Mouse (Mus musculus) urinary bladder, postnatal 4 days (tissue): Measurements from ENCODE around the gene Ppp1r3d.

Experiments used
- DNase-seq, 2 experiments: peaks; one replicate each; pipeline ENCODE4 v3.0.0; 2021 to 2022; ENCODE audit warnings: low spot score in 2 of 2

The Ppp1r3d gene

GRCm38 (mm10) chr2:178414261-178415149 lies at the start of gene Ppp1r3d, which contains the start of gene Fam217b:
Gene Ppp1r3d, minus strand, starts transcription at chr2:178414472.
Gene Fam217b, plus strand, starts transcription at chr2:178414524.
- DNase-seq: peak in 1 of 2 experiments; percentile 31

GRCm38 (mm10) chr2:178460353-178460752 lies 46.1 kb upstream of the Ppp1r3d start:
- no peak for DNase-seq

GRCm38 (mm10) chr2:178457414-178457813 lies 43.1 kb upstream of the Ppp1r3d start:
- DNase-seq: no peak

- peak in 1 of 2 experiments; percentile 19 for DNase-seq
Measured at GRCm38 (mm10) chr2:178454664-178455516, 40.6 kb upstream of the Ppp1r3d start.

- no peak for DNase-seq
Measured at GRCm38 (mm10) chr2:178450961-178451360, 36.7 kb upstream of the Ppp1r3d start.

GRCm38 (mm10) chr2:178450236-178450635 lies 36.0 kb upstream of the Ppp1r3d start:
- no peak for DNase-seq

- no peak for DNase-seq
Measured at GRCm38 (mm10) chr2:178449386-178449785, 35.1 kb upstream of the Ppp1r3d start.

- DNase-seq: no peak
Measured at GRCm38 (mm10) chr2:178437311-178437710, 23.0 kb upstream of the Ppp1r3d start.

- DNase-seq: no peak
Measured at GRCm38 (mm10) chr2:178433903-178434302, 19.6 kb upstream of the Ppp1r3d start.

- no peak for DNase-seq
Measured at GRCm38 (mm10) chr2:178433495-178433894, 19.2 kb upstream of the Ppp1r3d start.

GRCm38 (mm10) chr2:178430231-178430630 lies 16.0 kb upstream of the Ppp1r3d start, which contains the start of gene Cdh26:
Gene Cdh26, plus strand, starts transcription at chr2:178430531.
- no peak for DNase-seq

- DNase-seq: no peak
Measured at GRCm38 (mm10) chr2:178429426-178429825, 15.2 kb upstream of the Ppp1r3d start.

- DNase-seq: peak in 1 of 2 experiments; percentile 28
Measured at GRCm38 (mm10) chr2:178428676-178429075, 14.4 kb upstream of the Ppp1r3d start.

- DNase-seq: peak in 1 of 2 experiments; percentile 46
Measured at GRCm38 (mm10) chr2:178428183-178428582, 13.9 kb upstream of the Ppp1r3d start.

- no peak for DNase-seq
Measured at GRCm38 (mm10) chr2:178427181-178427580, 12.9 kb upstream of the Ppp1r3d start.

GRCm38 (mm10) chr2:178426229-178426628 lies 12.0 kb upstream of the Ppp1r3d start:
- DNase-seq: peak in 1 of 2 experiments; percentile 11

- peak in 1 of 2 experiments; percentile 2 for DNase-seq
Measured at GRCm38 (mm10) chr2:178423223-178423622, 9.0 kb upstream of the Ppp1r3d start.

GRCm38 (mm10) chr2:178422186-178422585 lies 7.9 kb upstream of the Ppp1r3d start:
- DNase-seq: no peak

GRCm38 (mm10) chr2:178421603-178422002 lies 7.3 kb upstream of the Ppp1r3d start:
- DNase-seq: peak; percentile 10 to 45

GRCm38 (mm10) chr2:178420576-178420975 lies 6.3 kb upstream of the Ppp1r3d start:
- DNase-seq: peak; percentile 12 to 52

- DNase-seq: peak in 1 of 2 experiments; percentile 12
Measured at GRCm38 (mm10) chr2:178416970-178417369, 2.7 kb upstream of the Ppp1r3d start.

- peak in 1 of 2 experiments; percentile 18 for DNase-seq
Measured at GRCm38 (mm10) chr2:178416427-178416826, 2.2 kb upstream of the Ppp1r3d start.
